ENCODE assay signal across 16 mouse cellular contexts in genomic region chr2:29844661-29845060, GRCm38 (mm10). TPM values are rescaled to one million over a fixed set of nuclear protein-coding genes. Genes with fewer than 3 reads are reported as not detected.
DNase-seq lines count a peak whose midpoint lies in the region; ATAC-seq and TF ChIP-seq lines count a peak whose summit lies in the region.
"Had no signal": no experiment of that assay in that cellular context is flagged by ENCODE, and none has a peak within 500 bp of the region (broad histone marks: within the 10 kb centered on the region; RNA-seq: fewer than 3 reads in every experiment).

No protein-coding gene starts in this region.

- TF ChIP-seq CTCF in layer of hippocampus, adult 2 months (conservative IDR thresholded peaks at IDR 0.05), result no peak

- DNase-seq in layer of hippocampus, adult 2 months (ENCODE audit: low spot score in 2 of 2), result no peak
- DNase-seq in layer of hippocampus, postnatal 36 days, result no peak
- no peak for DNase-seq in hindbrain, embryonic 14.5 days (ENCODE audit: low spot score)
- DNase-seq in gastrocnemius, postnatal 25 days, result no peak
- DNase-seq in gastrocnemius, adult 8-10 months (ENCODE audit: low spot score in 2 of 2), result no peak
- DNase-seq: adrenal gland, postnatal 10 days; B cell, adult 2 months; kidney, postnatal 10 days; lung, postnatal 36 days; spleen, adult 18-20 months; thymus, postnatal 25 days had no signal

- peak overlapping the region; percentile 78 for H3K4me2 ChIP-seq in hindbrain, embryonic 14.5 days (replicated peaks)
- peak overlapping the region; percentile 75 for H3K4me2 ChIP-seq in midbrain, embryonic 15.5 days
- H3K4me2 ChIP-seq: heart, embryonic 15.5 days had no signal

- no peaks in the 10 kb centered on the region for H3K27me3 ChIP-seq in hindbrain, embryonic 14.5 days (ENCODE audit: control insufficient read depth, insufficient read depth, low read length)
- H3K27me3 ChIP-seq in midbrain, embryonic 15.5 days (replicated peaks), result no peaks in the 10 kb centered on the region

- H3K9me3 ChIP-seq in hindbrain, embryonic 14.5 days (ENCODE audit: control insufficient read depth, low read length), result no peaks in the 10 kb centered on the region
- H3K9me3 ChIP-seq in midbrain, embryonic 15.5 days, result no peaks in the 10 kb centered on the region
- H3K9me3 ChIP-seq: embryonic facial prominence, embryonic 12.5 days; heart, embryonic 15.5 days; limb, embryonic 13.5 days had no signal

- 10% methylated on average over 3 of the region's 3 CpGs for WGBS in hindbrain, embryonic 14.5 days
- WGBS in midbrain, embryonic 15.5 days, result 8% methylated on average over 3 of the region's 3 CpGs

- H3K27ac ChIP-seq in layer of hippocampus, adult 2 months, result peak overlapping the region; percentile 89
- H3K27ac ChIP-seq in hindbrain, embryonic 14.5 days, result peak overlapping the region; percentile 88
- no peak overlapping the region for H3K27ac ChIP-seq in midbrain, embryonic 15.5 days
- H3K27ac ChIP-seq: embryonic facial prominence, embryonic 12.5 days; heart, embryonic 15.5 days; limb, embryonic 13.5 days had no signal

- peaks cover 22% of the 10 kb centered on the region for H3K36me3 ChIP-seq in hindbrain, embryonic 14.5 days (replicated peaks; ENCODE audit: control insufficient read depth, insufficient read depth)
- H3K36me3 ChIP-seq in midbrain, embryonic 15.5 days (replicated peaks), result no peaks in the 10 kb centered on the region

- ATAC-seq in hindbrain, embryonic 14.5 days (ENCODE audit: low FRiP score), result no peak
- ATAC-seq in midbrain, embryonic 15.5 days (replicated peaks), result no peak
- no peak for ATAC-seq in activated CD4-positive, CD25-positive, alpha-beta regulatory T cell, adult 4 months

- peak overlapping the region; percentile 48; the same call in 1 of the 2 replicates for H3K4me3 ChIP-seq in layer of hippocampus, adult 2 months
- H3K4me3 ChIP-seq in hindbrain, embryonic 14.5 days (replicated peaks; ENCODE audit: low read length), result peak overlapping the region; percentile 69
- peak overlapping the region; percentile 66 for H3K4me3 ChIP-seq in midbrain, embryonic 15.5 days
- H3K4me3 ChIP-seq: heart, embryonic 15.5 days had no signal

- H3K4me1 ChIP-seq in hindbrain, embryonic 14.5 days (replicated peaks; ENCODE audit: control insufficient read depth, insufficient read depth, low read length), result peaks cover 49% of the 10 kb centered on the region
- peaks cover 37% of the 10 kb centered on the region for H3K4me1 ChIP-seq in midbrain, embryonic 15.5 days

- peak overlapping the region; percentile 95 for H3K9ac ChIP-seq in hindbrain, embryonic 14.5 days
- H3K9ac ChIP-seq in midbrain, embryonic 15.5 days, result peak overlapping the region; percentile 79; the same call in 1 of the 2 replicates
- H3K9ac ChIP-seq: heart, embryonic 15.5 days had no signal

RNA-seq across cellular contexts. Expression of gene Cercam, which starts 24.3 kb away (rescaled TPM):
- total RNA-seq in layer of hippocampus, adult 2 months (2021), result 1 to 10 TPM; 7.9 to 10.0 TPM
- total RNA-seq in layer of hippocampus, postnatal 36 days (2021), result 1 to 10 TPM; 6.6 to 7.7 TPM
- 15.9 and 19.1 TPM in 2 replicates for polyA plus RNA-seq in hindbrain, embryonic 14.5 days (2014; fragmentation: Nextera tagmentation; extraction: Ambion mirVana)
- 18.1 and 19.0 TPM in 2 replicates for polyA plus RNA-seq in midbrain, embryonic 15.5 days (2015; fragmentation: Nextera tagmentation; extraction: Ambion mirVana)
- total RNA-seq in gastrocnemius, postnatal 25 days (2021), result 10 to 100 TPM in 1 of 2 experiments, 1 to 10 TPM in 1; 8.5 to 10.6 TPM
- total RNA-seq in gastrocnemius, adult 8-10 months (2022), result 1 to 10 TPM; 1.4 to 3.6 (median 1.7) TPM
- 1 to 10 TPM; 1.2 to 1.4 TPM for polyA plus RNA-seq in activated CD4-positive, CD25-positive, alpha-beta regulatory T cell, adult 4 months (2017; shearing (Covaris generic))

RNA-seq across cellular contexts. Expression of gene Urm1, which starts 24.8 kb away (rescaled TPM):
- total RNA-seq in layer of hippocampus, adult 2 months (2021), result 10 to 100 TPM; 43.0 to 48.7 TPM
- 10 to 100 TPM; 36.6 to 49.5 TPM for total RNA-seq in layer of hippocampus, postnatal 36 days (2021)
- polyA plus RNA-seq in hindbrain, embryonic 14.5 days (2014; fragmentation: Nextera tagmentation; extraction: Ambion mirVana), result 24.6 and 24.9 TPM in 2 replicates
- 20.9 and 28.3 TPM in 2 replicates for polyA plus RNA-seq in midbrain, embryonic 15.5 days (2015; fragmentation: Nextera tagmentation; extraction: Ambion mirVana)
- 10 to 100 TPM; 20.9 to 26.0 TPM for total RNA-seq in gastrocnemius, postnatal 25 days (2021)
- 10 to 100 TPM; 25.7 to 33.0 (median 28.5) TPM for total RNA-seq in gastrocnemius, adult 8-10 months (2022)
- 10 to 100 TPM; 25.1 to 25.7 TPM for polyA plus RNA-seq in activated CD4-positive, CD25-positive, alpha-beta regulatory T cell, adult 4 months (2017; shearing (Covaris generic))

RNA-seq across cellular contexts. Expression of gene Slc27a4, which starts 42.2 kb away (rescaled TPM):
- 10 to 100 TPM; 65.4 to 67.3 TPM for total RNA-seq in layer of hippocampus, adult 2 months (2021)
- total RNA-seq in layer of hippocampus, postnatal 36 days (2021), result 10 to 100 TPM; 69.6 to 70.5 TPM
- polyA plus RNA-seq in hindbrain, embryonic 14.5 days (2014; fragmentation: Nextera tagmentation; extraction: Ambion mirVana), result 40.1 and 43.7 TPM in 2 replicates
- polyA plus RNA-seq in midbrain, embryonic 15.5 days (2015; fragmentation: Nextera tagmentation; extraction: Ambion mirVana), result 45.9 and 50.9 TPM in 2 replicates
- 10 to 100 TPM in 1 of 2 experiments, 1 to 10 TPM in 1; 8.2 to 10.7 TPM for total RNA-seq in gastrocnemius, postnatal 25 days (2021)
- total RNA-seq in gastrocnemius, adult 8-10 months (2022), result 1 to 10 TPM; 5.4 to 7.5 (median 6.6) TPM
- 1 to 10 TPM; 1.3 to 1.5 TPM for polyA plus RNA-seq in activated CD4-positive, CD25-positive, alpha-beta regulatory T cell, adult 4 months (2017; shearing (Covaris generic))

RNA-seq across cellular contexts. Expression of gene Odf2, which starts 44.4 kb away (rescaled TPM):
- 100 to 1,000 TPM; 113 to 127 TPM for total RNA-seq in layer of hippocampus, adult 2 months (2021)
- total RNA-seq in layer of hippocampus, postnatal 36 days (2021), result 100 to 1,000 TPM; 101 to 114 TPM
- 49.0 and 63.5 TPM in 2 replicates for polyA plus RNA-seq in hindbrain, embryonic 14.5 days (2014; fragmentation: Nextera tagmentation; extraction: Ambion mirVana)
- 67.3 and 75.9 TPM in 2 replicates for polyA plus RNA-seq in midbrain, embryonic 15.5 days (2015; fragmentation: Nextera tagmentation; extraction: Ambion mirVana)
- 10 to 100 TPM; 10.3 to 14.7 TPM for total RNA-seq in gastrocnemius, postnatal 25 days (2021)
- total RNA-seq in gastrocnemius, adult 8-10 months (2022), result 10 to 100 TPM in 3 of 4 experiments, 1 to 10 TPM in 1; 9.9 to 12.1 (median 11.1) TPM
- polyA plus RNA-seq in activated CD4-positive, CD25-positive, alpha-beta regulatory T cell, adult 4 months (2017; shearing (Covaris generic)), result 10 to 100 TPM; 44.3 to 45.0 TPM

RNA-seq across cellular contexts. Expression of gene Trub2, which starts 56.4 kb away (rescaled TPM):
- total RNA-seq in layer of hippocampus, adult 2 months (2021), result 10 to 100 TPM; 47.7 to 48.6 TPM
- total RNA-seq in layer of hippocampus, postnatal 36 days (2021), result 10 to 100 TPM; 39.9 to 46.6 TPM
- polyA plus RNA-seq in hindbrain, embryonic 14.5 days (2014; fragmentation: Nextera tagmentation; extraction: Ambion mirVana), result 23.9 and 26.3 TPM in 2 replicates
- polyA plus RNA-seq in midbrain, embryonic 15.5 days (2015; fragmentation: Nextera tagmentation; extraction: Ambion mirVana), result 39.4 and 39.8 TPM in 2 replicates
- total RNA-seq in gastrocnemius, postnatal 25 days (2021), result 10 to 100 TPM; 24.8 to 24.9 TPM
- total RNA-seq in gastrocnemius, adult 8-10 months (2022), result 10 to 100 TPM; 20.8 to 31.6 (median 26.2) TPM
- polyA plus RNA-seq in activated CD4-positive, CD25-positive, alpha-beta regulatory T cell, adult 4 months (2017; shearing (Covaris generic)), result 10 to 100 TPM; 21.7 to 30.0 TPM

Comparison
In these comparisons a context has a peak if more than half of its experiments do, and no peak if none do; other contexts are left out.
1. RNA of gene Slc27a4, which starts 42.2 kb away (total RNA-seq): 69.6 to 70.5 TPM in layer of hippocampus, postnatal 36 days and 65.4 to 67.3 TPM in layer of hippocampus, adult 2 months; 8.2 to 10.7 TPM in gastrocnemius, postnatal 25 days and 5.4 to 7.5 TPM in gastrocnemius, adult 8-10 months; every median in the first group is over 4 times any median in the second.
2. Peak in every context shown above with its lines, with median percentiles within 50 percentile points of each other: H3K4me3 ChIP-seq.